Mouse (Mus musculus): ENCODE data around the gene Usp29. TPM values are rescaled to one million over a fixed set of nuclear protein-coding genes. Genes with fewer than 3 reads are reported as not detected.

Usp29 gene
- polyA plus RNA-seq, 1 experiment, result 17.8 TPM

DNA sequence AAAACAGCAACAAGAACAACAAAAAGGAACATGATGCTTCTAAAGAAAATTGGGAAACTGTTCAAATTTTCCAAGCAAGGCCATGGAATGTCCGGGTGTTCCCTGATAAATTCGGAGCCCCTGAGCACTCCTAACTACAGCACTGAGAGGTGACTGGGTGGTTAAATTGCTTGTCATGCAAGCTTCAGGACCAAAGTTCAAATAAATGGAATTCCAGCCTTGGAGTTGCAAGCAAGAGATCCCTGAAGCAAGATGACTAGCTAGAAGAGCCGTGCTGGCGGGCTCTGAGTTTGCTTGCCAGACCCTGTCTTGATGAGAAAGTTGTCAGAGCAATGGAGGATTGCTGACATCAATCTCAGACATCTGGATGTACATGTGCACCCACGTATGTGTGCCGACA, 71.3 kb downstream of the Usp29 start:
- 90% methylated on average over 6 of the region's 6 CpGs for WGBS
- Histone ChIP-seq H3K4me3 (replicated peaks; ENCODE audit: insufficient read depth, low read depth, low read length) (no peak overlapping the region), H3K27ac (ENCODE audit: insufficient read depth, low read length) (no peak overlapping the region), H3K4me1 (ENCODE audit: control insufficient read depth, insufficient read depth, low read length) (no peaks in the 10 kb centered on the region), H3K27me3 (ENCODE audit: control insufficient read depth, insufficient read depth, low read length) (no peaks in the 10 kb centered on the region)
- no peak for DNase-seq
- TF ChIP-seq POLR2A (IDR thresholded peaks at IDR 0.05; ENCODE audit: borderline replicate concordance, insufficient read depth, low read length), result no peak
- no peak for TF ChIP-seq CTCF (IDR thresholded peaks at IDR 0.05; ENCODE audit: borderline replicate concordance, insufficient read depth, low read depth, low read length)

DNA sequence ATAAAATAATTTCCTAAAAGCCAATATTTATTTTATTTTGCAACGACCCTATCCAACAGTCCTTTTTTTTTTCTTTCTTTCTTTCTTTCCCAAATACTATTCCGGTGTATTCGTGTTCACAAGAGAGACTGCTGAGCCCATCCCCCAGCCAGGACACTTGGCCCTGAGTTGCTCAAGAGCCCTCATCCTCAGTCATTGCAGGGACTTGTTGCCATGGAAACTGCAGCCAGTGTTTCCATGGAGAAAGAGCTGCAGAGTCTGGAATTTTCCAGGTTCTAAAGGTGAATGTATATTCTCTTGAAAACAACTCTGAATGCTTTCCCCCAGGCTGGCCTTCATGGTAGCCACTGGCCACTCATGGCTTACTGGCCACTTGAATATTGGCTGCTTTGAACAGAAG, 80.2 kb downstream of the Usp29 start:
- DNase-seq, result no peak
- 23% methylated on average over 3 of the region's 3 CpGs for WGBS
- Histone ChIP-seq H3K4me3 (replicated peaks; ENCODE audit: insufficient read depth, low read depth, low read length) (no peak overlapping the region), H3K27ac (ENCODE audit: insufficient read depth, low read length) (no peak overlapping the region), H3K27me3 (ENCODE audit: control insufficient read depth, insufficient read depth, low read length) (no peaks in the 10 kb centered on the region), H3K4me1 (ENCODE audit: control insufficient read depth, insufficient read depth, low read length) (no peaks in the 10 kb centered on the region)
- TF ChIP-seq CTCF (IDR thresholded peaks at IDR 0.05; ENCODE audit: borderline replicate concordance, insufficient read depth, low read depth, low read length) (no peak), POLR2A (IDR thresholded peaks at IDR 0.05; ENCODE audit: borderline replicate concordance, insufficient read depth, low read length) (no peak)

GRCm38 (mm10) chr7:6814971-6815370, 84.6 kb downstream of the Usp29 start:
- WGBS, result 27% methylated on average over 8 of the region's 8 CpGs
- Histone ChIP-seq H3K4me3 (replicated peaks; ENCODE audit: insufficient read depth, low read depth, low read length) (no peak overlapping the region), H3K4me1 (ENCODE audit: control insufficient read depth, insufficient read depth, low read length) (no peaks in the 10 kb centered on the region), H3K27ac (ENCODE audit: insufficient read depth, low read length) (no peak overlapping the region), H3K27me3 (ENCODE audit: control insufficient read depth, insufficient read depth, low read length) (no peaks in the 10 kb centered on the region)
- DNase-seq, result no peak
- no peak for TF ChIP-seq POLR2A (IDR thresholded peaks at IDR 0.05; ENCODE audit: borderline replicate concordance, insufficient read depth, low read length)
- no peak for TF ChIP-seq CTCF (IDR thresholded peaks at IDR 0.05; ENCODE audit: borderline replicate concordance, insufficient read depth, low read depth, low read length)

DNA sequence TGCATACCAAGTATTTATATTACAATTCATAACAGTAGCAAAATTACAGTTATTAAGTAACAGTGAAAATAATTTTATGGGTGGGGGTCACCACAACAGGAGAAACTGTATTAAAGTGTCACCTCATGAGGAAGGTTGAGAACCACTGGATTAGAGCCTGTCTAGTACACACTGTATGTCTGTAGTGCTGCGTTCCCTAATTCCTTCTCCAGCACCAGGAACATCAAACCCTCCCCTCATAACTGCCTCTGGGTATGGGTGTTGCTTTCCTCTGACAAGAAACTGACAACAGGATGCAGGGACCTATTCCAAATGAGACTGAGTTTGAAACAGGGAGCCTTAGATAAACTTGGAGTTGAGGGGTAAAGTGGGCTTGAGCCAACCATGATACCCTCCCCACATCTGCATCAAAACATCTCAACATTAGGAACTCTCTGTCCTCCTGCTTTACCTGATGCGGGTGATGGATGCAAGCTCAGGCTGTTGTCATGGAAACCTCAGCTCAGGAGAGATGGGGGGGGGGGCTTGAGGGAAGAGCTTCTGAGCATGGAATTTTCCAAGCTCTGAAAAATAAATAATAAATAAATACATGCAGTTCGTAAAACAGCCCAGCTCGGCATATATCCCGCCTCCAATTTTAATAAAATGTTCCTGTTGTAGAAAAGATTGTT, 86.5 kb downstream of the Usp29 start:
- H3K27ac ChIP-seq (ENCODE audit: insufficient read depth, low read length), result no peak overlapping the region
- no peak for DNase-seq
- no peaks in the 10 kb centered on the region for H3K4me1 ChIP-seq (ENCODE audit: control insufficient read depth, insufficient read depth, low read length)
- H3K27me3 ChIP-seq (ENCODE audit: control insufficient read depth, insufficient read depth, low read length), result no peaks in the 10 kb centered on the region
- no peak for TF ChIP-seq CTCF (IDR thresholded peaks at IDR 0.05; ENCODE audit: borderline replicate concordance, insufficient read depth, low read depth, low read length)
- no peak for TF ChIP-seq POLR2A (IDR thresholded peaks at IDR 0.05; ENCODE audit: borderline replicate concordance, insufficient read depth, low read length)
- no peak overlapping the region for H3K4me3 ChIP-seq (replicated peaks; ENCODE audit: insufficient read depth, low read depth, low read length)
- WGBS, result 90% methylated on average over 5 of the region's 5 CpGs

DNA sequence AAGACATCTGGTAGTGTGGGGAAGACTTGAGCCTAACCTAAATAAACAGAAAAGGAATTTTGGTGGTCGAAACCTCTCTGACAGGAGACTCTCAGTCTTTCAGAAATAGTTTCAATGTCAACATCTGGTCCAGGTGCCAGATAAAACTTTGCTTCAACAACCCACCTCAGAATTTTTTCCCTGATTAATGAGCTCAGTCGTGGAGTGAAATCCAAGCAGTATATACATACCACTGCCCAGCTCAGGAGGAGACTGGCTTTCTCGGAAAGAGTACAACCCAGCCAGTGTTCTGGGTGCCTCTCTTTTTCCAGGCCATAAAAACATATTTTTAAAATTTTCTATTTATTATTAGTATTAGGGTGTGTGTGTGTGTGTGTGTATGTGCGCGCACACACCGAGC, 89.9 kb downstream of the Usp29 start:
- Histone ChIP-seq H3K27me3 (ENCODE audit: control insufficient read depth, insufficient read depth, low read length) (no peaks in the 10 kb centered on the region), H3K27ac (ENCODE audit: insufficient read depth, low read length) (no peak overlapping the region), H3K4me1 (ENCODE audit: control insufficient read depth, insufficient read depth, low read length) (no peaks in the 10 kb centered on the region), H3K4me3 (replicated peaks; ENCODE audit: insufficient read depth, low read depth, low read length) (no peak overlapping the region)
- TF ChIP-seq POLR2A (IDR thresholded peaks at IDR 0.05; ENCODE audit: borderline replicate concordance, insufficient read depth, low read length), result no peak
- no peak for TF ChIP-seq CTCF (IDR thresholded peaks at IDR 0.05; ENCODE audit: borderline replicate concordance, insufficient read depth, low read depth, low read length)
- no peak for DNase-seq
- 95% methylated on average over 6 of the region's 6 CpGs for WGBS

DNA sequence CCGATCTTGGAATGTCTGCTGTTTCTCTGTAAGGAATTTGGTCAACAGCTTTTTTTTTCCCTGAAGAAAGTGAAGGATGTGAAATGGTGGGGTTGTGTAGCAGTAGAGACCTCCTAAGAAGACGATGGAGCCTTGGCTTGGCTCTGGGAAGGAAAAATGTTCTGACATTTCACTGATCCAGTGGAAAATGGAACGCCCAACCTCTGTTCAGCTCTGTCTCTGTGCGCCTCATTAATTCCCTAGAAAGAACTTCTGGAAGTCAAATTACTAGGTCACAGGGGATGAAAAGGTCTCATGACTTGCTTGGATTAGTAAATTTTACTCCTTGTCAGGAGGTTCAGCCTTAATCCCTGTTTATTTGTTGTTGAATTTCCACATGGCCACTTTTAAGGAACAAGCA, 92.3 kb downstream of the Usp29 start:
- 71% methylated on average over 4 of the region's 4 CpGs for WGBS
- no peak for DNase-seq
- TF ChIP-seq POLR2A (IDR thresholded peaks at IDR 0.05; ENCODE audit: borderline replicate concordance, insufficient read depth, low read length) (no peak), CTCF (IDR thresholded peaks at IDR 0.05; ENCODE audit: borderline replicate concordance, insufficient read depth, low read depth, low read length) (no peak)

GRCm38 (mm10) chr7:6823673-6824072, 93.3 kb downstream of the Usp29 start:
- TF ChIP-seq CTCF (IDR thresholded peaks at IDR 0.05; ENCODE audit: borderline replicate concordance, insufficient read depth, low read depth, low read length) (no peak), POLR2A (IDR thresholded peaks at IDR 0.05; ENCODE audit: borderline replicate concordance, insufficient read depth, low read length) (no peak)
- 46% methylated on average over 2 of the region's 2 CpGs for WGBS
- Histone ChIP-seq H3K4me1 (ENCODE audit: control insufficient read depth, insufficient read depth, low read length) (no peaks in the 10 kb centered on the region), H3K27me3 (ENCODE audit: control insufficient read depth, insufficient read depth, low read length) (no peaks in the 10 kb centered on the region), H3K4me3 (replicated peaks; ENCODE audit: insufficient read depth, low read depth, low read length) (no peak overlapping the region), H3K27ac (ENCODE audit: insufficient read depth, low read length) (no peak overlapping the region)
- DNase-seq, result no peak

More for the DNA sequence above, 92.3 kb downstream of the Usp29 start:
- H3K4me3 ChIP-seq (replicated peaks; ENCODE audit: insufficient read depth, low read depth, low read length), result no peak overlapping the region
- no peaks in the 10 kb centered on the region for H3K27me3 ChIP-seq (ENCODE audit: control insufficient read depth, insufficient read depth, low read length)
- no peak overlapping the region for H3K27ac ChIP-seq (ENCODE audit: insufficient read depth, low read length)
- H3K4me1 ChIP-seq (ENCODE audit: control insufficient read depth, insufficient read depth, low read length), result no peaks in the 10 kb centered on the region

- Histone ChIP-seq H3K27me3 (ENCODE audit: control insufficient read depth, insufficient read depth, low read length) (no peaks in the 10 kb centered on the region), H3K4me1 (ENCODE audit: control insufficient read depth, insufficient read depth, low read length) (peaks cover 3% of the 10 kb centered on the region; the same call in 1 of the 2 replicates), H3K4me3 (replicated peaks; ENCODE audit: insufficient read depth, low read depth, low read length) (no peak overlapping the region), H3K27ac (ENCODE audit: insufficient read depth, low read length) (no peak overlapping the region)
- no peak for TF ChIP-seq CTCF (IDR thresholded peaks at IDR 0.05; ENCODE audit: borderline replicate concordance, insufficient read depth, low read depth, low read length)
- TF ChIP-seq POLR2A (IDR thresholded peaks at IDR 0.05; ENCODE audit: borderline replicate concordance, insufficient read depth, low read length), result no peak
- no peak for DNase-seq
- 68% methylated on average over 11 of the region's 11 CpGs for WGBS
Measured at GRCm38 (mm10) chr7:6825966-6826647, 95.7 kb downstream of the Usp29 start.

Measured in cerebellum, adult 2 months (tissue).